Mouse (Mus musculus) lung, embryonic 14.5 days (tissue): ENCODE data around the gene Uaca. TPM values are rescaled to one million over a fixed set of nuclear protein-coding genes. Genes with fewer than 3 reads are reported as not detected.
A peak's percentile ranks its signal among the peaks of the same experiment; 100 is the strongest.

Experiments used
- ATAC-seq: fragments of 200-750 bp; cut with Nextera tagmentation; 2 replicates; pipeline ENCODE4 v1.8.0; 2017; ENCODE audit warnings: mild to moderate bottlenecking, moderate TSS enrichment, moderate library complexity; ENCODE audit not compliant: insufficient read depth
- DNase-seq: peaks from one replicate; pipeline ENCODE4 v3.0.0-alpha.2; 2015
- H3K27ac ChIP-seq: fragments of 300-500 bp; sonication (generic); 2 replicates; pipeline ENCODE4 v1.5.1; 2014; ENCODE audit warnings: low read depth, mild to moderate bottlenecking, moderate library complexity
- H3K27me3 ChIP-seq: fragments of 300-500 bp; sonication (generic); 2 replicates; pipeline ENCODE4 v1.6.1; 2014; ENCODE audit warnings: low read length, control low read depth; ENCODE audit not compliant: insufficient read depth
- H3K36me3 ChIP-seq: fragments of 300-500 bp; sonication (generic); 2 replicates; pipeline ENCODE4 v1.6.1; 2014; ENCODE audit warnings: control low read depth; ENCODE audit not compliant: insufficient read depth
- H3K4me1 ChIP-seq: fragments of 300-500 bp; sonication (generic); 2 replicates; pipeline ENCODE4 v1.6.1; 2014; ENCODE audit warnings: antibody characterized with exemption, control low read depth; ENCODE audit not compliant: insufficient read depth
- H3K4me2 ChIP-seq: fragments of 300-500 bp; sonication (generic); 2 replicates; pipeline ENCODE4 v1.6.1; 2014; ENCODE audit warnings: mild to moderate bottlenecking
- H3K4me3 ChIP-seq: fragments of 300-500 bp; sonication (generic); 2 replicates; pipeline ENCODE4 v1.5.1; 2014; ENCODE audit warnings: low read depth, low read length
- H3K9ac ChIP-seq: fragments of 300-500 bp; sonication (generic); 2 replicates; pipeline ENCODE4 v1.6.1; 2014
- H3K9me3 ChIP-seq: fragments of 300-500 bp; sonication (generic); 2 replicates; pipeline ENCODE4 v1.6.1; 2016; ENCODE audit warnings: low read depth, low read length, control low read depth
- CTCF ChIP-seq: IDR thresholded peaks from 2 replicates; pipeline ENCODE4 v1.5.1; 2016; ENCODE audit warnings: antibody characterized with exemption, low read depth
- WGBS: fragments of 180-500 bp; shearing (Covaris S2); extraction: QIAGEN DNeasy Blood & Tissue Kit; methylation state at CpG from one replicate; pipeline ENCODE4 v1.1.7; 2014; 5-methylcytosine and 5-hydroxymethylcytosine counted together
- polyA plus RNA-seq: library from polyadenylated mRNA; unstranded; fragments of >200 nt; fragmentation: Nextera tagmentation; extraction: Ambion mirVana; gene quantifications from 2 replicates; pipeline ENCODE4 v1.2.1, GENCODE M21; 2014

Gene Uaca
- polyA plus RNA-seq, 1 experiment from 2014 or later, result 28.3 TPM

DNA sequence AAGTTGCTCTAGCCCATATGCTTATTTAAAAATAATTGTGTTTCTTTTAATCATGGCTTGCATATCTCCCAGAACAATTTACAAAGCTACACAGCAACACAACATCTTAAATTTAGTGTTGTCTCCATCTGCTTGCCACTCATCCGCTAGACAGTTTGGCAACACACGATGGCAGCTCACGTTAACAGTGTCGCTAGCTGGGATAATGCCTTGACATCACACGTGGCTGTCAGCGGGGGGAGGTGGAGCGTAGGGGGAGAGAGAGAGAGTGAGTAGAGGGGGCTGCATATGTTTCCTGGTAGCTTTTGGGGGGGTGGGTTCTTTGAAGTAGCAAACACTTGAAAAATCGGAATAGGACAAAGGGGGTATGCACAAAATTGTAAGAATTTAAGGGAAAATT, 82.2 kb downstream of the Uaca start:
- TF ChIP-seq CTCF, result no peak
- DNase-seq, result peak; percentile 21
- no peak overlapping the region for H3K4me2 ChIP-seq
- no peaks in the 10 kb centered on the region for H3K27me3 ChIP-seq
- 53% methylated on average over 8 of the region's 8 CpGs for WGBS
- no peaks in the 10 kb centered on the region for H3K4me1 ChIP-seq
- H3K9me3 ChIP-seq, result no peaks in the 10 kb centered on the region
- peaks cover 47% of the 10 kb centered on the region for H3K36me3 ChIP-seq
- no peak overlapping the region for H3K4me3 ChIP-seq
- H3K9ac ChIP-seq, result no peak overlapping the region
- no peak overlapping the region for H3K27ac ChIP-seq
- no peak for ATAC-seq

DNA sequence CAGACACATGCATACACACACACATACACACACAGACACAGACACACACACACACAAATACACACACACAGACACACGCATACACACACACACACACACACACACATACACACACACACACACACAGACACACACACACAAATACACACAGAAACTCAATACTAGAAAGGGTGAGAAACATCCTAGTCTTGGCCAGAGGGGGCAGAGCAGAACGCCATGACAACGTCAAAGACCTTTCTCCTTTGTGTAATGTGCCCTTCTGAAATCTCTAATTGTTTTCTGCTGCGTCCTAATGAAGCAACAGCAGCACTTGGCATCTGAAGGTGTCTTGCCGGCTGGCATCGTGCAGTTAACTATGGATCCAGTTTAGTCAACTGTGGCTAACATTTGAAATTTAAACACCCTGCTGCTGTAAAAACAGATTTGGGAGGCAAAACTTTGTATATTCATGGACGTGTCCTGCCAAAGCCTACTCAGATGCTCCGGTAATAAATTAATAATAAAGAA, 83.8 kb downstream of the Uaca start:
- H3K4me2 ChIP-seq, result no peak overlapping the region
- WGBS, result 75% methylated on average over 8 of the region's 8 CpGs

DNA sequence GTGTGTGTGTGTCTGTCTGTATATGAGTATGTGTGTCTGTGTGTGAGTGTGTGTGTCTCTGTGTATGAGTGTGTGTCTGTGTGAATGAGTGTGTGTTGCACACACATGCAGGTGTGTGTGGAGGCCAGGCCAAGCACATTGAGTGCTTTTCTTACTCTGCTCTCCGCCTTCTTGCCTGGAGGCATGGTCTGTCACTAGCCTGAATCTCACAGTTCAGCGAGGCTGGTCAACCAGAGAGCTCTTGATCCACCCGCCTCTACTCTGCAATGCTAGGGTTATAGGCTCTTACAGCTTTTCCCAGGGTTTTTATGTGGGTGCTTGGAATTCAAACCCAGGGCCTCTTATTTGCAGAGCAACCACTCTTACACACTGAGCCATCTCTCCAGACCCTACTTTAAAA, 84.3 kb downstream of the Uaca start:
- no peak for ATAC-seq
- H3K9ac ChIP-seq, result no peak overlapping the region
- H3K4me2 ChIP-seq, result no peak overlapping the region
- TF ChIP-seq CTCF, result no peak
- no peak overlapping the region for H3K4me3 ChIP-seq
- H3K9me3 ChIP-seq, result no peaks in the 10 kb centered on the region
- 56% methylated on average over 3 of the region's 3 CpGs for WGBS
- no peak for DNase-seq
- no peak overlapping the region for H3K27ac ChIP-seq
- no peaks in the 10 kb centered on the region for H3K27me3 ChIP-seq
- peaks cover 37% of the 10 kb centered on the region for H3K36me3 ChIP-seq
- no peaks in the 10 kb centered on the region for H3K4me1 ChIP-seq

More for the DNA sequence above, 83.8 kb downstream of the Uaca start:
- ATAC-seq (no peak), DNase-seq (no peak)
- Histone ChIP-seq H3K27ac (no peak overlapping the region), H3K4me3 (no peak overlapping the region), H3K27me3 (no peaks in the 10 kb centered on the region), H3K4me1 (no peaks in the 10 kb centered on the region), H3K9me3 (no peaks in the 10 kb centered on the region), H3K9ac (no peak overlapping the region), H3K36me3 (peaks cover 39% of the 10 kb centered on the region)
- peak; percentile 17; the same call in 1 of the 2 replicates for TF ChIP-seq CTCF

DNA sequence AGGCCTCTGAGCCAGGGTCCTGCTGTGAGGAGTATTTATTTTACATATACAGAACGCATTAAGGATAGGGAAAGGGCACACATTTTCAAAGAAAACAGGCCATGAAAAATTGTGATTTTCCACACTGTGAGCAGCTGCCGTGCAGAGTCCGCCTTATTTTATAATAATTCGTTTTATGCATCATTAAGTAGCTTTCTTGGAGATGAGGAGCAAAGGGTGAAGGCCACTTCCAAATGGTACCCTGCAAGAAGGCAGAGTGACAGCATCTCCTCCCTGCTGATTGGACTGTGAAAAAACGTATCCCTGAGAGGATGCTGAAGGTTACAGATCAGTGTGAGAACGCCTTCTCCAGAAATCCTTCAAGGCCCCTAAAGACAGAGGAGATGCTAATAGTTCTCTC, 90.8 kb downstream of the Uaca start:
- Histone ChIP-seq H3K27me3 (no peaks in the 10 kb centered on the region), H3K4me2 (no peak overlapping the region), H3K4me1 (0 out of 2 replicates have a peak, but pooled peaks cover 3% of the 10 kb centered on the region), H3K27ac (no peak overlapping the region), H3K9ac (no peak overlapping the region), H3K4me3 (no peak overlapping the region), H3K36me3 (peaks cover 8% of the 10 kb centered on the region), H3K9me3 (no peaks in the 10 kb centered on the region)
- no peak for ATAC-seq
- TF ChIP-seq CTCF, result no peak
- no peak for DNase-seq
- 72% methylated on average over 6 of the region's 6 CpGs for WGBS

DNA sequence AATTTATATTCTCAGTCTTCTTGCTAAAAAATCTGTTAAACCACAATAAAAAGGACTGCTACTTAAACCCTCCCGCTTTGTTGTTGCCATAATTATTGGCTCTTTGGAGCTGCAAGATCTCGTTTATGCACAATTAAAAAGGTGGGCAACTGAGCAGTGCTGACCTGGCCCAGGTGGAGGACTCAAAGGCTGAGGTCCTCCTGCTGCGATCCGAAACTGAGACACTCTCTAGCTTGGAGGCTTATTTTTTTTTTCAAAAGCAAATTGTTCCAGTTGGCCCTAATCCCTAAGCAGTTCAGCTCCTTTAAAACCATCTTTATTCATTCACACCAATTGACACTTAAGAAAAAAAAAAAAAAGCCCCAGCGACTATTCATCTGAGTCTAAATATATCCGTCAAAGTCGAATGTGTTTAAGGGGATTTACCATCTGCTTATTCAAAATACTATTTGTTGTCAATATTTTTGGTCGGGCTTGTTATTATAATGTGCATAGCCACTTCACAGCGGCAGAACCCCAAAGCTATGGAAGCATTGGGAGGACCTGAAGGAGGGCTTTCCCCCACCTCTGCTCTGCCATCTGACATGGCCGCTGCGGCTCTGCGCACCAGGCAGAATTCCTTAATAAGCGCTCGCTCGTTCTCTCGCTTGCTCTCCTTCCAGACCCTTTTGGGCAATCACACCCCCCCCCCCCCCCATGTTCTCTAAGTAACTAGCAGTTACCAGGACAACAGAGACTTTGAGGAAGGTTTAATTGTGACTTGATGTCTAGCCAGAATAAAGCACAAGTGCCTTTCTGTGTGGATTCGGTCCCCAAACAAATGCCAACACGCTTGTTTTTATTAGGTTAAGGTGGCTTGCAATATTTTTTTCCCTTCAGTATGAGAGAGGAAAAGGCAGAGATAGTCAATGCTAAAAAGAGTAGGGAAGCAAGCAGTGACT, 92.4 kb downstream of the Uaca start:
- Histone ChIP-seq H3K4me3 (no peak overlapping the region), H3K27ac (no peak overlapping the region), H3K4me1 (0 out of 2 replicates have a peak, but pooled peaks cover 3% of the 10 kb centered on the region), H3K27me3 (no peaks in the 10 kb centered on the region), H3K9me3 (no peaks in the 10 kb centered on the region), H3K36me3 (no peaks in the 10 kb centered on the region), H3K4me2 (no peak overlapping the region), H3K9ac (no peak overlapping the region)
- ATAC-seq, result no peak
- no peak for TF ChIP-seq CTCF
- WGBS, result 50% methylated on average over 18 of the region's 18 CpGs
- peak; percentile 48 for DNase-seq

GRCm38 (mm10) chr9:60887389-60887811, 93.1 kb downstream of the Uaca start:
- DNase-seq, result peak; percentile 75
- 50% methylated on average over 9 of the region's 9 CpGs for WGBS
- no peak overlapping the region for H3K27ac ChIP-seq

GRCm38 (mm10) chr9:60893511-60893910, 99.2 kb downstream of the Uaca start:
- no peak overlapping the region for H3K27ac ChIP-seq
- H3K9me3 ChIP-seq, result no peaks in the 10 kb centered on the region
- no peak overlapping the region for H3K4me2 ChIP-seq
- H3K27me3 ChIP-seq, result no peaks in the 10 kb centered on the region
- DNase-seq (no peak), ATAC-seq (no peak)
- no peak overlapping the region for H3K4me3 ChIP-seq
- H3K9ac ChIP-seq, result no peak overlapping the region
- no peak for TF ChIP-seq CTCF
- no peaks in the 10 kb centered on the region for H3K36me3 ChIP-seq
- WGBS, result 84% methylated on average over 6 of the region's 6 CpGs
- H3K4me1 ChIP-seq, result 0 out of 2 replicates have a peak, but pooled peaks cover under 1% of the 10 kb centered on the region

More at GRCm38 (mm10) chr9:60887389-60887811, 93.1 kb downstream of the Uaca start:
- Histone ChIP-seq H3K36me3 (no peaks in the 10 kb centered on the region), H3K4me1 (0 out of 2 replicates have a peak, but pooled peaks cover 3% of the 10 kb centered on the region), H3K4me2 (no peak overlapping the region), H3K9ac (no peak overlapping the region), H3K27me3 (no peaks in the 10 kb centered on the region), H3K4me3 (no peak overlapping the region), H3K9me3 (no peaks in the 10 kb centered on the region)
- peak; percentile 49; the same call in 1 of the 2 replicates for ATAC-seq
- TF ChIP-seq CTCF, result peak; percentile 61
